Mouse (Mus musculus) liver, adult 2 months (tissue): Measurements from ENCODE around the gene Rexo1.

Experiments used
- CTCF ChIP-seq: fragments of 200-500 bp; IDR thresholded peaks from 2 replicates; pipeline ENCODE4 v1.5.1; 2011; ENCODE audit warnings: low read depth, low read length, control low read depth
- POLR2A ChIP-seq: fragments of 200-500 bp; IDR thresholded peaks from 2 replicates; pipeline ENCODE4 v1.6.1; 2011; ENCODE audit warnings: low read length, control low read depth; ENCODE audit not compliant: insufficient read depth; ENCODE audit errors: extremely low read depth

- no peak for TF ChIP-seq CTCF
- no peak for TF ChIP-seq POLR2A
Observed at GRCm38 (mm10) chr10:80535071-80535470, 26.3 kb downstream of the Rexo1 start.
